Mouse (Mus musculus): ENCODE data around the gene Tff1. TPM values are rescaled to one million over a fixed set of nuclear protein-coding genes. Genes with fewer than 3 reads are reported as not detected.
A peak's percentile ranks its signal among the peaks of the same experiment; 100 is the strongest.

Tff1 gene
- total and polyA plus RNA-seq, 2 experiments from 2014 or later, result not detected

GRCm38 (mm10) chr17:31129452-31129851, 35.6 kb downstream of the Tff1 start, which contains the start of gene Tff3:
Gene Tff3, minus strand, starts transcription at chr17:31129646.
- H3K9ac ChIP-seq (replicated peaks; ENCODE audit: low read length), result no peak within 1 kb of the TSS
- no peak within 1 kb of the TSS for H3K4me2 ChIP-seq (ENCODE audit: low read depth, low read length)
- DNase-seq (ENCODE audit: low spot score) (peak; percentile 11), ATAC-seq (peak; percentile 39; the same call in 1 of the 2 replicates)
- TF ChIP-seq CTCF (IDR thresholded peaks at IDR 0.05; ENCODE audit: low read depth), result no peak
- no peaks in the 10 kb centered on the region for H3K36me3 ChIP-seq (ENCODE audit: insufficient read depth, low read length)
- H3K4me3 ChIP-seq (ENCODE audit: low read length), result no peak within 1 kb of the TSS
- no peak within 1 kb of the TSS for H3K27ac ChIP-seq
- H3K27me3 ChIP-seq (ENCODE audit: insufficient read depth, low read length), result no peaks in the 10 kb centered on the region
- 15% methylated on average over 2 of the region's 2 CpGs for WGBS
- H3K9me3 ChIP-seq (ENCODE audit: low read length), result no peaks in the 10 kb centered on the region
- no peaks in the 10 kb centered on the region; the same call in 1 of the 2 replicates for H3K4me1 ChIP-seq (ENCODE audit: insufficient read depth, low read length)

- Histone ChIP-seq H3K4me3 (ENCODE audit: low read length) (no peak overlapping the region), H3K4me1 (ENCODE audit: insufficient read depth, low read length) (no peaks in the 10 kb centered on the region; the same call in 1 of the 2 replicates), H3K27ac (no peak overlapping the region), H3K9me3 (ENCODE audit: low read length) (no peaks in the 10 kb centered on the region), H3K4me2 (ENCODE audit: low read depth, low read length) (no peak overlapping the region), H3K27me3 (ENCODE audit: insufficient read depth, low read length) (no peaks in the 10 kb centered on the region), H3K36me3 (ENCODE audit: insufficient read depth, low read length) (no peaks in the 10 kb centered on the region), H3K9ac (replicated peaks; ENCODE audit: low read length) (no peak overlapping the region)
- no peak for TF ChIP-seq CTCF (IDR thresholded peaks at IDR 0.05; ENCODE audit: low read depth)
- WGBS, result 75% methylated on average over 9 of the region's 9 CpGs
- DNase-seq (ENCODE audit: low spot score) (peak; percentile 31), ATAC-seq (no peak)
These were observed 36.3 kb downstream of the Tff1 start for GRCm38 (mm10) chr17:31128708-31129318.

- TF ChIP-seq CTCF (IDR thresholded peaks at IDR 0.05; ENCODE audit: low read depth), result no peak
- Histone ChIP-seq H3K4me1 (ENCODE audit: insufficient read depth, low read length) (no peaks in the 10 kb centered on the region; the same call in 1 of the 2 replicates), H3K9me3 (ENCODE audit: low read length) (0 out of 2 replicates have a peak, but pooled peaks cover 3% of the 10 kb centered on the region), H3K4me3 (ENCODE audit: low read length) (no peak overlapping the region), H3K36me3 (ENCODE audit: insufficient read depth, low read length) (no peaks in the 10 kb centered on the region), H3K27me3 (ENCODE audit: insufficient read depth, low read length) (no peaks in the 10 kb centered on the region), H3K27ac (no peak overlapping the region), H3K4me2 (ENCODE audit: low read depth, low read length) (no peak overlapping the region), H3K9ac (replicated peaks; ENCODE audit: low read length) (no peak overlapping the region)
- peak; percentile 74 for ATAC-seq
- 30% methylated on average over 9 of the region's 9 CpGs for WGBS
- peak; percentile 80 for DNase-seq (ENCODE audit: low spot score)
These were observed 39.4 kb downstream of the Tff1 start for GRCm38 (mm10) chr17:31125548-31126266.

- peak; percentile 93 for TF ChIP-seq CTCF (IDR thresholded peaks at IDR 0.05; ENCODE audit: low read depth)
- 9% methylated on average over 8 of the region's 8 CpGs for WGBS
- DNase-seq (ENCODE audit: low spot score) (peak; percentile 83), ATAC-seq (peak; percentile 41; the same call in 1 of the 2 replicates)
- no peak overlapping the region for H3K4me3 ChIP-seq (ENCODE audit: low read length)
- no peak overlapping the region for H3K27ac ChIP-seq
- no peaks in the 10 kb centered on the region; the same call in 1 of the 2 replicates for H3K36me3 ChIP-seq (ENCODE audit: insufficient read depth, low read length)
- H3K4me1 ChIP-seq (ENCODE audit: insufficient read depth, low read length), result no peaks in the 10 kb centered on the region; the same call in 1 of the 2 replicates
- no peak overlapping the region for H3K4me2 ChIP-seq (ENCODE audit: low read depth, low read length)
- H3K27me3 ChIP-seq (ENCODE audit: insufficient read depth, low read length), result no peaks in the 10 kb centered on the region
- H3K9me3 ChIP-seq (ENCODE audit: low read length), result 0 out of 2 replicates have a peak, but pooled peaks cover 3% of the 10 kb centered on the region
- no peak overlapping the region for H3K9ac ChIP-seq (replicated peaks; ENCODE audit: low read length)
These were observed 43.1 kb downstream of the Tff1 start for GRCm38 (mm10) chr17:31121975-31122374.

- TF ChIP-seq CTCF (IDR thresholded peaks at IDR 0.05; ENCODE audit: low read depth), result peak; percentile 96
- WGBS, result 6% methylated on average over 7 of the region's 7 CpGs
- Histone ChIP-seq H3K36me3 (ENCODE audit: insufficient read depth, low read length) (no peaks in the 10 kb centered on the region; the same call in 1 of the 2 replicates), H3K4me3 (ENCODE audit: low read length) (no peak overlapping the region), H3K9me3 (ENCODE audit: low read length) (0 out of 2 replicates have a peak, but pooled peaks cover 3% of the 10 kb centered on the region), H3K27ac (no peak overlapping the region), H3K4me1 (ENCODE audit: insufficient read depth, low read length) (no peaks in the 10 kb centered on the region), H3K27me3 (ENCODE audit: insufficient read depth, low read length) (no peaks in the 10 kb centered on the region), H3K4me2 (ENCODE audit: low read depth, low read length) (no peak overlapping the region), H3K9ac (replicated peaks; ENCODE audit: low read length) (no peak overlapping the region)
- ATAC-seq (peak; percentile 68), DNase-seq (ENCODE audit: low spot score) (peak; percentile 87)
These were observed 45.6 kb downstream of the Tff1 start for GRCm38 (mm10) chr17:31119429-31119828.

GRCm38 (mm10) chr17:31117946-31118345, 47.1 kb downstream of the Tff1 start:
- ATAC-seq (no peak), DNase-seq (ENCODE audit: low spot score) (no peak)
- Histone ChIP-seq H3K4me2 (ENCODE audit: low read depth, low read length) (no peak overlapping the region), H3K27me3 (ENCODE audit: insufficient read depth, low read length) (no peaks in the 10 kb centered on the region), H3K4me3 (ENCODE audit: low read length) (no peak overlapping the region), H3K36me3 (ENCODE audit: insufficient read depth, low read length) (no peaks in the 10 kb centered on the region; the same call in 1 of the 2 replicates), H3K9ac (replicated peaks; ENCODE audit: low read length) (no peak overlapping the region), H3K27ac (no peak overlapping the region), H3K4me1 (ENCODE audit: insufficient read depth, low read length) (no peaks in the 10 kb centered on the region), H3K9me3 (ENCODE audit: low read length) (no peaks in the 10 kb centered on the region)
- 82% methylated on average over 5 of the region's 5 CpGs for WGBS
- TF ChIP-seq CTCF (IDR thresholded peaks at IDR 0.05; ENCODE audit: low read depth), result no peak

Measured in hindbrain, postnatal 0 days (tissue).